Mouse (Mus musculus) hindbrain, postnatal 0 days (tissue): ENCODE results near the gene Rflnb. TPM values are rescaled to one million over a fixed set of nuclear protein-coding genes. Genes with fewer than 3 reads are reported as not detected.

Experiments used
- ATAC-seq: fragments of 200-750 bp; cut with Nextera tagmentation; 2 replicates; pipeline ENCODE4 v1.8.0; 2017; ENCODE audit warnings: mild to moderate bottlenecking, moderate TSS enrichment, moderate library complexity
- DNase-seq: peaks from one replicate; pipeline ENCODE4 v3.0.0-alpha.2; 2015; ENCODE audit warnings: low spot score
- H3K27ac ChIP-seq: fragments of 300-500 bp; sonication (generic); 2 replicates; pipeline ENCODE4 v1.5.1; 2014; ENCODE audit warnings: mild to moderate bottlenecking
- H3K27me3 ChIP-seq: fragments of 300-500 bp; sonication (generic); 2 replicates; pipeline ENCODE4 v1.6.1; 2014; ENCODE audit warnings: low read length, mixed read lengths; ENCODE audit not compliant: insufficient read depth
- H3K36me3 ChIP-seq: fragments of 300-500 bp; sonication (generic); 2 replicates; pipeline ENCODE4 v1.6.1; 2014; ENCODE audit warnings: low read length, mixed read lengths; ENCODE audit not compliant: insufficient read depth
- H3K4me1 ChIP-seq: fragments of 300-500 bp; sonication (generic); 2 replicates; pipeline ENCODE4 v1.6.1; 2014; ENCODE audit warnings: antibody characterized with exemption, low read length, mixed read lengths; ENCODE audit not compliant: insufficient read depth
- H3K4me2 ChIP-seq: fragments of 300-500 bp; sonication (generic); 2 replicates; pipeline ENCODE4 v1.6.1; 2014; ENCODE audit warnings: low read depth, mild to moderate bottlenecking, low read length, moderate library complexity, mixed read lengths
- H3K4me3 ChIP-seq: fragments of 300-500 bp; sonication (generic); 2 replicates; pipeline ENCODE4 v1.5.1; 2014; ENCODE audit warnings: low read length
- H3K9ac ChIP-seq: fragments of 300-500 bp; sonication (generic); replicated peaks from 2 replicates; pipeline ENCODE4 v1.6.1; 2014; ENCODE audit warnings: mild to moderate bottlenecking, low read length, moderate library complexity, mixed read lengths
- H3K9me3 ChIP-seq: fragments of 300-500 bp; sonication (generic); 2 replicates; pipeline ENCODE4 v1.6.1; 2016; ENCODE audit warnings: low read length, mixed read lengths
- CTCF ChIP-seq: IDR thresholded peaks from 2 replicates; pipeline ENCODE4 v1.5.1; 2016; ENCODE audit warnings: antibody characterized with exemption, control low read depth, low read depth
- WGBS: fragments of 180-500 bp; shearing (Covaris S2); extraction: QIAGEN DNeasy Blood & Tissue Kit; methylation state at CpG from one replicate; pipeline ENCODE4 v1.1.7; 2014; 5-methylcytosine and 5-hydroxymethylcytosine counted together
- polyA plus RNA-seq: library from polyadenylated mRNA; unstranded; fragments of >200 nt; fragmentation: Nextera tagmentation; extraction: Ambion mirVana; gene quantifications from 2 replicates; pipeline ENCODE4 v1.2.1, GENCODE M21; 2015
- total RNA-seq: library from RNA; depleted of rRNA; stranded (reverse); fragments of >200 nt; gene quantifications from 2 replicates; pipeline ENCODE4 v1.2.3, GENCODE M21; 2014

Gene Rflnb
- total and polyA plus RNA-seq, 2 experiments from 2014 or later, result 13.6 to 14.9 TPM

GRCm38 (mm10) chr11:76026527-76027138 is 949 bp downstream of the Rflnb start:
- peak overlapping the region; percentile 64 for H3K4me3 ChIP-seq
- H3K4me1 ChIP-seq, result no peaks in the 10 kb centered on the region; the same call in 1 of the 2 replicates
- ATAC-seq (0 out of 2 replicates have a peak, but pooled peaks have one; percentile 1), DNase-seq (no peak)
- no peaks in the 10 kb centered on the region; the same call in 1 of the 2 replicates for H3K9me3 ChIP-seq
- 0 out of 2 replicates have a peak, but pooled peaks have one; percentile 4 for TF ChIP-seq CTCF
- WGBS, result 8% methylated on average over 12 of the region's 14 CpGs
- H3K27me3 ChIP-seq, result no peaks in the 10 kb centered on the region
- no peaks in the 10 kb centered on the region for H3K36me3 ChIP-seq
- H3K4me2 ChIP-seq, result peak overlapping the region; percentile 90
- peak overlapping the region; percentile 71 for H3K9ac ChIP-seq
- peak overlapping the region; percentile 48; the same call in 1 of the 2 replicates for H3K27ac ChIP-seq

GRCm38 (mm10) chr11:76025080-76025583 is 2.5 kb downstream of the Rflnb start:
- Histone ChIP-seq H3K27ac (no peak overlapping the region), H3K9me3 (no peaks in the 10 kb centered on the region), H3K9ac (no peak overlapping the region), H3K36me3 (no peaks in the 10 kb centered on the region), H3K4me2 (no peak overlapping the region), H3K4me1 (no peaks in the 10 kb centered on the region; the same call in 1 of the 2 replicates), H3K4me3 (no peak overlapping the region), H3K27me3 (no peaks in the 10 kb centered on the region)
- WGBS, result 67% methylated on average over 7 of the region's 7 CpGs
- ATAC-seq (no peak), DNase-seq (no peak)
- TF ChIP-seq CTCF, result no peak

GRCm38 (mm10) chr11:76020916-76021315 is 6.7 kb downstream of the Rflnb start:
- Histone ChIP-seq H3K4me3 (no peak overlapping the region), H3K9me3 (no peaks in the 10 kb centered on the region), H3K4me1 (no peaks in the 10 kb centered on the region), H3K4me2 (no peak overlapping the region), H3K9ac (no peak overlapping the region), H3K27ac (no peak overlapping the region), H3K36me3 (no peaks in the 10 kb centered on the region), H3K27me3 (no peaks in the 10 kb centered on the region)
- 79% methylated on average over 9 of the region's 9 CpGs for WGBS
- no peak for DNase-seq
- no peak for TF ChIP-seq CTCF
- no peak for ATAC-seq

- Histone ChIP-seq H3K36me3 (no peaks in the 10 kb centered on the region), H3K4me1 (no peaks in the 10 kb centered on the region), H3K9ac (no peak overlapping the region), H3K9me3 (no peaks in the 10 kb centered on the region), H3K4me2 (no peak overlapping the region), H3K4me3 (no peak overlapping the region), H3K27me3 (no peaks in the 10 kb centered on the region), H3K27ac (no peak overlapping the region)
- DNase-seq (no peak), ATAC-seq (no peak)
- WGBS, result 63% methylated on average over 4 of the region's 4 CpGs
- no peak for TF ChIP-seq CTCF
These were observed 7.7 kb downstream of the Rflnb start for GRCm38 (mm10) chr11:76019879-76020278.

GRCm38 (mm10) chr11:76015814-76016213 is 11.8 kb downstream of the Rflnb start:
- 75% methylated on average over 4 of the region's 4 CpGs for whole genome bisulfite sequencing

DNA sequence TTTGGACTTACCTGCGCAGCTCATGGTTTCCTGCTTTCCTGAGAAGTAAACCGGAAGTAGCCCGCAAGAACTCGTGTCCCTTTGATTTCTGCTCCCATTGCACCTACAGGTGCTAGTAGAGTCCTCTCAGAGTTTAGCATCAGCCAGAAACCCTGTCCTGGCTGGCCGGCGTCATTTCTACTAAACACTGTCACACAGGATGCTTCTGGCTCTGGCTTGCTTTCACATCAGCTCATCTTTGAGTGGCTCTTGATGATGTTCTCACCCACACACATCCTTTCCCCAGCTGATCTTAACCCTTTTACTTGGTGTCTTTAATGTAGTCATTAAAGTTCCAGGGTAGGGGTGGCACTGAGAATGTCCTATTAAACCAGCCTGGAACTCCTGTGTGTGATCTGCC is 12.3 kb downstream of the Rflnb start:
- WGBS, result 90% methylated on average over 6 of the region's 6 CpGs
- ATAC-seq (no peak), DNase-seq (no peak)
- H3K4me1 ChIP-seq, result no peaks in the 10 kb centered on the region
- no peaks in the 10 kb centered on the region for H3K27me3 ChIP-seq
- H3K36me3 ChIP-seq, result no peaks in the 10 kb centered on the region
- H3K4me3 ChIP-seq, result no peak overlapping the region
- H3K9ac ChIP-seq, result no peak overlapping the region
- no peak overlapping the region for H3K4me2 ChIP-seq
- H3K27ac ChIP-seq, result no peak overlapping the region
- no peak for TF ChIP-seq CTCF
- H3K9me3 ChIP-seq, result no peaks in the 10 kb centered on the region

More at GRCm38 (mm10) chr11:76015814-76016213, 11.8 kb downstream of the Rflnb start:
- H3K4me1 ChIP-seq, result no peaks in the 10 kb centered on the region
- ATAC-seq (no peak), DNase-seq (no peak)
- H3K27me3 ChIP-seq, result no peaks in the 10 kb centered on the region
- no peak overlapping the region for H3K4me3 ChIP-seq
- TF ChIP-seq CTCF, result no peak
- no peak overlapping the region for H3K9ac ChIP-seq
- no peak overlapping the region for H3K4me2 ChIP-seq
- H3K9me3 ChIP-seq, result no peaks in the 10 kb centered on the region
- no peak overlapping the region for H3K27ac ChIP-seq
- H3K36me3 ChIP-seq, result no peaks in the 10 kb centered on the region

GRCm38 (mm10) chr11:76010838-76011624 is 16.6 kb downstream of the Rflnb start:
- Histone ChIP-seq H3K9ac (no peak overlapping the region), H3K27me3 (no peaks in the 10 kb centered on the region), H3K4me2 (no peak overlapping the region), H3K27ac (no peak overlapping the region), H3K4me3 (no peak overlapping the region), H3K4me1 (no peaks in the 10 kb centered on the region), H3K36me3 (no peaks in the 10 kb centered on the region), H3K9me3 (no peaks in the 10 kb centered on the region)
- WGBS, result 85% methylated on average over 9 of the region's 9 CpGs
- TF ChIP-seq CTCF, result no peak
- ATAC-seq (no peak), DNase-seq (no peak)
